Mouse (Mus musculus) lung, embryonic 14.5 days (tissue): ENCODE measurements around the gene Grip1. TPM values are rescaled to one million over a fixed set of nuclear protein-coding genes. Genes with fewer than 3 reads are reported as not detected.

Experiments
- ATAC-seq: fragments of 200-750 bp; cut with Nextera tagmentation; 2 replicates; pipeline ENCODE4 v1.8.0; 2017; ENCODE audit warnings: mild to moderate bottlenecking, moderate TSS enrichment, moderate library complexity; ENCODE audit not compliant: insufficient read depth
- DNase-seq: peaks from one replicate; pipeline ENCODE4 v3.0.0-alpha.2; 2015
- H3K27ac ChIP-seq: fragments of 300-500 bp; sonication (generic); 2 replicates; pipeline ENCODE4 v1.5.1; 2014; ENCODE audit warnings: low read depth, mild to moderate bottlenecking, moderate library complexity
- H3K27me3 ChIP-seq: fragments of 300-500 bp; sonication (generic); 2 replicates; pipeline ENCODE4 v1.6.1; 2014; ENCODE audit warnings: low read length, control low read depth; ENCODE audit not compliant: insufficient read depth
- H3K36me3 ChIP-seq: fragments of 300-500 bp; sonication (generic); 2 replicates; pipeline ENCODE4 v1.6.1; 2014; ENCODE audit warnings: control low read depth; ENCODE audit not compliant: insufficient read depth
- H3K4me1 ChIP-seq: fragments of 300-500 bp; sonication (generic); 2 replicates; pipeline ENCODE4 v1.6.1; 2014; ENCODE audit warnings: antibody characterized with exemption, control low read depth; ENCODE audit not compliant: insufficient read depth
- H3K4me2 ChIP-seq: fragments of 300-500 bp; sonication (generic); 2 replicates; pipeline ENCODE4 v1.6.1; 2014; ENCODE audit warnings: mild to moderate bottlenecking
- H3K4me3 ChIP-seq: fragments of 300-500 bp; sonication (generic); 2 replicates; pipeline ENCODE4 v1.5.1; 2014; ENCODE audit warnings: low read depth, low read length
- H3K9ac ChIP-seq: fragments of 300-500 bp; sonication (generic); 2 replicates; pipeline ENCODE4 v1.6.1; 2014
- H3K9me3 ChIP-seq: fragments of 300-500 bp; sonication (generic); 2 replicates; pipeline ENCODE4 v1.6.1; 2016; ENCODE audit warnings: low read depth, low read length, control low read depth
- CTCF ChIP-seq: IDR thresholded peaks from 2 replicates; pipeline ENCODE4 v1.5.1; 2016; ENCODE audit warnings: antibody characterized with exemption, low read depth
- WGBS: fragments of 180-500 bp; shearing (Covaris S2); extraction: QIAGEN DNeasy Blood & Tissue Kit; methylation state at CpG from one replicate; pipeline ENCODE4 v1.1.7; 2014; 5-methylcytosine and 5-hydroxymethylcytosine counted together
- polyA plus RNA-seq: library from polyadenylated mRNA; unstranded; fragments of >200 nt; fragmentation: Nextera tagmentation; extraction: Ambion mirVana; gene quantifications from 2 replicates; pipeline ENCODE4 v1.2.1, GENCODE M21; 2014

The Grip1 gene
- polyA plus RNA-seq, 1 experiment from 2014 or later: 2.6 TPM

DNA sequence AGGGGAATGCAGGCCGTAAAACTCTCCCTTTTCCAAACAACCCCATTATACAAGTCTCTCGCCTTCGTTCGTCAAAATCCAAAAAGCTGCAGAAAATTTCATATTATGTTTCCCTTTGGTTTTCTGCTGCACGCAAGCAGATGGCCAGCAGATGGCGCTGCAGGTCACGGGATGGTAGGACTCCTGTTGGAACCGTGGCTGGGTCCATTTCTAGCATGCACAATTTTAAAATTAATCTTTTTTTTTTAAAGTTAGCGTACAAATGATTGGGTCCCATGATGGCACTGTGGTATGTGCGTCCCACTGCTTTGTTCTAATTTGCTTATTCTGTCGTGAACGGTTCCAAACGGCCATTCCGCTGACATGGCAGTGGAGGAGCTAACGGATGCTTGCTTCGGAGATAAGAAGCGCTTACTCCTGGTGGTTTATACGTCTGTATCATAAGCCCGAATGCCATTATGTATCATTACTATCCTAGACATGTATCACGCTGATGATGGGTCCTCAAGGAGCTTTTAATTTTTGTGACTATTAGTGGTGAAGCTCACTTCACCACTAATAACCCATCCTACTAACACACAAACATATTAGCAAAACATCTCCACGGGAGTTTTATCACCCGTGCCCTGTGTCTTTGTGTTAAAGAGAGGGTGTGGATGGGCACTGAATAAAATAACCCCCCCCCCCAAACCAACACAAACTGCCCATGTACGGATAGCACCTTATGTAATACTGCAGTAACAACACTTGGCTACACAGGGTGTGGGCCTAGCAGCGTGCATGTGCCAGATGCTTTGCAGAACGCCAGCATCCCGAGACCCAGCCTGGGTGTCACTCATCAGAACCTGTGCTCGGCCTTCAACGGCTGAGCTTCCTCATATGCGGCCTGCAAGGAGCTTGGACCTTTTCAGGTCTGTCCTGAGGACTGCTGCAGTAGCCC, 193.1 kb downstream of the Grip1 start:
- no peak overlapping the region for H3K27ac ChIP-seq
- WGBS: 58% methylated on average over 29 of the region's 29 CpGs
- DNase-seq (peak; percentile 88), ATAC-seq (peak; percentile 28; the same call in 1 of the 2 replicates)
- H3K4me3 ChIP-seq: no peak overlapping the region
- H3K4me2 ChIP-seq: peak overlapping the region; percentile 36; the same call in 1 of the 2 replicates
- H3K27me3 ChIP-seq: no peaks in the 10 kb centered on the region
- peak; percentile 89 for TF ChIP-seq CTCF
- H3K4me1 ChIP-seq: no peaks in the 10 kb centered on the region
- H3K9ac ChIP-seq: no peak overlapping the region
- no peaks in the 10 kb centered on the region for H3K9me3 ChIP-seq
- H3K36me3 ChIP-seq: no peaks in the 10 kb centered on the region

DNA sequence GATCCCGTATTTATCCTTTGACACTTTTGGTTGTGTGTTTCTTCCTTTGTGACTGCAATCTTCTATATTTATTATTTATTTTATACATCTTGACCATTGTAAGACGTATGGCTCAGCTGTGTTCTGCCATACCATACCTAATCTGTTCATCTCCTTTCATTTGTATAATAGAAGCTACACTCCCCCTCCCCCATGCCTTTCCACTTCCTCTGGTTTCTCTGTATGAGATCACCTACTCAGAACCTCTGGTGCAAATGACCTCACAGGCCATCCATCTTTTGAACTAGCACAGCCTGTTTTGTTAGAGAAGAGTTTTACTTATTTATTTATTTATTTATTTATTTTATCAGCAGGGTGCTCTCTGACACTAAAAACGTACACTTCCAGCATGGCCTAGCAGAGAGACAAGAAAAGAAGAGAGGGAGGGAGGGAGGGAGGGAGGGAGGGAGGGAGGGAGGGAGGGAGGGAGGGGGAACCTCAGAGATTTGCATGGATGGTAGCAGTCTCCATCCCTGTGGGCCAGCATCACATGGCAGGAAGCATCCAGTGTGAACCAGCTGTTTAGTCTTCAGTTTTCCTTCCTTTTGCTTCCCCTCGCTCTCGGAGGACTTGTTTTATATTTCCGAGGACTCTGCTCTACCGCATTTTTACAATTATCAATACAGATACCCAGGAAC, 207.2 kb downstream of the Grip1 start:
- WGBS: 35% methylated on average over 7 of the region's 7 CpGs

DNA sequence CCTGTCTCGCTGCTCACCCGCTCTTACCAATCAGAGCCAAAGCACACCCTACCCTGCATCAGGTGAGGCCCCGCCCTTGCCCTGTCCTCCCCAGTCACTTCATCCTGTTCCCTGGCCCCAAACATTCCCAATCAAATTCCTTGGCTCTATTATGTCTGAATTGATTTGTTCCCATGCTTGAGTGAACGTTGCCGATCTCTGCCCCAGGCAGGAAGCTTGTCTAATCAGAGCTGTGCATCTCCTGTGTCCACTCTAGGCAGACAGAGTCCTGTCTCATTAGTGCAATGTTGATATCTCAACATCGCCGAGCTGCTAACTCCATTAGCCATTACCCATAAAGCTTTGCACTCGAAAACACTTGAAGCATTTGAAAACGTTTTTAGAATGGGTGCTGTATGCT, 210.0 kb downstream of the Grip1 start:
- no peak overlapping the region for H3K27ac ChIP-seq
- no peak for TF ChIP-seq CTCF
- WGBS: 82% methylated on average over 9 of the region's 9 CpGs
- no peaks in the 10 kb centered on the region for H3K9me3 ChIP-seq
- no peaks in the 10 kb centered on the region for H3K27me3 ChIP-seq
- H3K9ac ChIP-seq: no peak overlapping the region
- H3K36me3 ChIP-seq: no peaks in the 10 kb centered on the region
- H3K4me1 ChIP-seq: no peaks in the 10 kb centered on the region
- DNase-seq (no peak), ATAC-seq (no peak)
- H3K4me2 ChIP-seq: no peak overlapping the region
- no peak overlapping the region for H3K4me3 ChIP-seq

More for the DNA sequence above, 207.2 kb downstream of the Grip1 start:
- Histone ChIP-seq H3K36me3 (no peaks in the 10 kb centered on the region), H3K9ac (no peak overlapping the region), H3K4me2 (no peak overlapping the region), H3K27ac (no peak overlapping the region), H3K9me3 (no peaks in the 10 kb centered on the region), H3K4me1 (no peaks in the 10 kb centered on the region), H3K27me3 (no peaks in the 10 kb centered on the region), H3K4me3 (no peak overlapping the region)
- ATAC-seq: no peak; the same call in 1 of the 2 replicates
- peak; percentile 28 for DNase-seq
- no peak for TF ChIP-seq CTCF

DNA sequence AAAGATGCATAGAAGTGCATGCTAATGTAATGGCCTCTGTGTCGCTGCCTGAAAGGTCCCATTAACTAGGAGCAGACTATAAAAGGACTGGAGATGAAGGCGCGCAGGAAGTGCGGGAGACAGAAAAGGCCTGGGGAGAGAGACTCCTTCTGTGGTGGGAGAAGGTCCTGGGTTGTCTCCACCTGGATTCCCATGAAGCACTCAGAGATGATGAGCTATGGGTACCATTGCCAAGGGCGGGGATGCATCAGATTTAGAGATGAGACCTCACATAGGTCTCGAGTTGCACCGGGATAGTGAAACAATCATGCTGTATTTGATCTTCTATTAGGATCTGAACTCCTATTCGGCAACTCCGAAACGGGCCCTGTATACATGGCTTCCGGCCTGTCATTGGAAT, 212.8 kb downstream of the Grip1 start:
- TF ChIP-seq CTCF: no peak
- no peak for ATAC-seq

DNA sequence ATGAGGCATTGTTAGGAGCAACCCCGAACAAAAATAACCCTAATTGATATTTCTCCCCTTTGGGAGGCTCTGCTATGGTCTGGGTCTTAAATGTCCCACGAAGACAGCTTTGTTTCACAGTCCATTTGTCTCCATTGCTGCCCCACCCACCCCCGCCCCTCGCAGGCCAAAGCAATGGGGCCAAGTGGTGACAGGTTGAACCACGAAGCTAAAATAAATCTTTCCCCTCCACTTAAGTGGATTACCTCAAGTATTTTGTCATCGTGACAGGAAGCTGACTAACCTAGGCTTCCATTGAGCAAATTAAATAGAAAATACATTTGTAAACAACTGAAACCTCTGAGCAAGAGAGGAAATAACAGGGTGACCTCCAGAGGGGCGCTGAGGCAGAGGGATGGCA, 216.8 kb downstream of the Grip1 start:
- Histone ChIP-seq H3K4me2 (no peak overlapping the region), H3K27me3 (no peaks in the 10 kb centered on the region), H3K4me1 (no peaks in the 10 kb centered on the region), H3K9ac (no peak overlapping the region), H3K36me3 (no peaks in the 10 kb centered on the region), H3K9me3 (no peaks in the 10 kb centered on the region), H3K4me3 (no peak overlapping the region), H3K27ac (no peak overlapping the region)
- no peak for ATAC-seq
- no peak for TF ChIP-seq CTCF
- no peak for DNase-seq
- WGBS: 22% methylated on average over 7 of the region's 7 CpGs

More for the DNA sequence above, 212.8 kb downstream of the Grip1 start:
- Histone ChIP-seq H3K36me3 (no peaks in the 10 kb centered on the region), H3K4me2 (no peak overlapping the region), H3K4me1 (no peaks in the 10 kb centered on the region), H3K4me3 (no peak overlapping the region), H3K27ac (no peak overlapping the region), H3K9ac (no peak overlapping the region), H3K27me3 (no peaks in the 10 kb centered on the region), H3K9me3 (no peaks in the 10 kb centered on the region)
- 70% methylated on average over 11 of the region's 11 CpGs for WGBS
- DNase-seq: no peak

DNA sequence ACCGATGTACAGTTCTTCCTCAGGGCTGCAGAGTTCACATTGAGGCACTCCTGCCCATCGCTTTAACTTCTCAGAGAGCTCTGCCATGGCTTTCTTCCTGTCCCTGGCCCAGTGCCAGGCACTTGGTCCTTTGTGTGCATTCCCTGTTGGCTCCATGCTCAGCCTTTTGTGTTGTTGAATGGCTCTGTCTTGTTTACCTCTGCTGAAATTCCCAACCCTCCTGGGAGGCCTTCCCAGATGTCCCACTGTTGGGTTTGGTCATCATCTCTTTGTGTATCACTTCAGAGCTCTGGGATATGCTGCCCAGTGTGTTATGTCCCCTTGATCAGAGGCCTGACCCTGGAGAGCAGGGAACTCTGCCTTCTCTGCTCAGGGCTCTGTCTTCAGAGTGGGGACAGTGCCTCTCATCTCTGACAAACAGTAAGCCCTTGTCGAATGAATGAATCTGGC, 230.8 kb downstream of the Grip1 start:
- Histone ChIP-seq H3K9me3 (no peaks in the 10 kb centered on the region), H3K27me3 (no peaks in the 10 kb centered on the region), H3K36me3 (no peaks in the 10 kb centered on the region), H3K4me3 (no peak overlapping the region), H3K4me2 (no peak overlapping the region), H3K27ac (no peak overlapping the region), H3K9ac (no peak overlapping the region), H3K4me1 (no peaks in the 10 kb centered on the region)
- WGBS: 63% methylated on average over 3 of the region's 3 CpGs
- TF ChIP-seq CTCF: no peak
- ATAC-seq: no peak
- DNase-seq: peak; percentile 61
